Mouse (Mus musculus) midbrain, postnatal 0 days (tissue): ENCODE measurements around the gene Ciart. TPM values are rescaled to one million over a fixed set of nuclear protein-coding genes. Genes with fewer than 3 reads are reported as not detected.
"Not testable (repeated sequence)": the region's sequence is repeated elsewhere in the genome, so short reads cannot be mapped to it uniquely, and the experiment has no call there.

ENCODE experiments used
- ATAC-seq: fragments of 200-750 bp; cut with Nextera tagmentation; 2 replicates; pipeline ENCODE4 v1.8.0; 2017; ENCODE audit warnings: moderate number of reproducible peaks, mild to moderate bottlenecking, moderate TSS enrichment, moderate library complexity; ENCODE audit not compliant: low FRiP score
- DNase-seq: peaks from one replicate; pipeline ENCODE4 v3.0.0-alpha.2; 2015; ENCODE audit warnings: low spot score
- H3K27ac ChIP-seq: fragments of 300-500 bp; sonication (generic); 2 replicates; pipeline ENCODE4 v1.5.1; 2014; ENCODE audit warnings: low read depth, mild to moderate bottlenecking, low read length, mixed read lengths
- H3K27me3 ChIP-seq: fragments of 300-500 bp; sonication (generic); 2 replicates; pipeline ENCODE4 v1.6.1; 2014; ENCODE audit warnings: low read length, control low read depth, mixed read lengths; ENCODE audit not compliant: insufficient read depth
- H3K36me3 ChIP-seq: fragments of 300-500 bp; sonication (generic); 2 replicates; pipeline ENCODE4 v1.6.1; 2014; ENCODE audit warnings: low read length, control low read depth, mixed read lengths; ENCODE audit not compliant: insufficient read depth
- H3K4me1 ChIP-seq: fragments of 300-500 bp; sonication (generic); 2 replicates; pipeline ENCODE4 v1.6.1; 2014; ENCODE audit warnings: mild to moderate bottlenecking, control low read depth, antibody characterized with exemption, low read length, mixed read lengths; ENCODE audit not compliant: insufficient read depth
- H3K4me2 ChIP-seq: fragments of 300-500 bp; sonication (generic); 2 replicates; pipeline ENCODE4 v1.6.1; 2014; ENCODE audit warnings: low read depth, mild to moderate bottlenecking, low read length, mixed read lengths; ENCODE audit not compliant: poor library complexity, severe bottlenecking
- H3K4me3 ChIP-seq: fragments of 300-500 bp; sonication (generic); 2 replicates; pipeline ENCODE4 v1.5.1; 2014; ENCODE audit warnings: low read depth, mild to moderate bottlenecking, low read length, moderate library complexity
- H3K9ac ChIP-seq: fragments of 300-500 bp; sonication (generic); replicated peaks from 2 replicates; pipeline ENCODE4 v1.6.1; 2014; ENCODE audit warnings: mild to moderate bottlenecking, low read length, moderate library complexity, mixed read lengths; ENCODE audit not compliant: poor library complexity, severe bottlenecking
- H3K9me3 ChIP-seq: fragments of 300-500 bp; sonication (generic); 2 replicates; pipeline ENCODE4 v1.6.1; 2016; ENCODE audit warnings: low read length, control low read depth
- CTCF ChIP-seq: IDR thresholded peaks from 2 replicates; pipeline ENCODE4 v1.5.1; 2016; ENCODE audit warnings: antibody characterized with exemption, mild to moderate bottlenecking
- WGBS: fragments of 180-500 bp; shearing (Covaris S2); extraction: QIAGEN DNeasy Blood & Tissue Kit; methylation state at CpG from one replicate; pipeline ENCODE4 v1.1.7; 2014; 5-methylcytosine and 5-hydroxymethylcytosine counted together
- polyA plus RNA-seq: library from polyadenylated mRNA; unstranded; fragments of >200 nt; fragmentation: Nextera tagmentation; extraction: Ambion mirVana; gene quantifications from 2 replicates; pipeline ENCODE4 v1.2.1, GENCODE M21; 2015
- total RNA-seq: library from RNA; depleted of rRNA; stranded (reverse); fragments of >200 nt; gene quantifications from 2 replicates; pipeline ENCODE4 v1.2.3, GENCODE M21; 2014

Gene Ciart
- total and polyA plus RNA-seq, 2 experiments from 2014 or later: 5.2 to 12.6 TPM

DNA sequence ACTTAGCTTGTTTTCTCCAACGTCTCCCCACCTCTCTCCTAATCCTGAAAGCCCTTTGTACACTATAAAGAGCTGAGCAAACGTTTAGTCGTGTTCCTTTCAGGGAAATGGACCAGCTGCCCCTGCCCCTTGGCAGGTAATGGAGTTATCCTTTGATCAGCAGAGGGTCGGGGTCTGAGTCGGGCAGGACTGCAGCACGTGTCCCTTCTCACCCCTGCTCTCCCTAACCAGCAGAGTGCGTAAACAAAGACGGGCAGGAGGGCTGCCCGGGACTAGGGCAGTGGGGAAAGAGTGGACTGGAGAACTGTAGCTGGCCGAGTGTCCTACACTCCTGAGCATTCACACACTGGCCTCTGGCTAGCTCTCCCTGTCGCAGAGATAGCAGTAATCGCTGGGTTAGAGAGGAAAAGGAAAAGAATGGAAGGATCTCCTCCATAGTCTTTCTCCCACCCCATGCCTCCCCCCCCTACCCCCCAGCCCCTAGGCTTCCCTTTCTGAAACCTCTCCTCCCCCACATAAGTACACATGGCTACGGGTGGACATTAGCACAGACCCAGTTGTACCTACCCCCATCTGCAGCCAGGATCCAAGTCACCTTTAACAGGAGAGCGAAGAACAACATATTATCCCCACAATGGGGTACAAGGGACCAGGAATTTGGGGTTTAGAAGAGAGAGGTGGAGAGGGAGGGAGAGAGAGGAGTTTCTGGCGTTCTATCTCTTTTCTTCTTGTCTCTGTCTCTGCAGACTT is 21.9 kb upstream of the Ciart start:
- no peak for TF ChIP-seq CTCF
- H3K9me3 ChIP-seq: no peaks in the 10 kb centered on the region
- H3K27me3 ChIP-seq: peaks cover 27% of the 10 kb centered on the region
- ATAC-seq (no peak), DNase-seq (no peak)
- peak overlapping the region; percentile 1; the same call in 1 of the 2 replicates for H3K4me3 ChIP-seq
- no peak overlapping the region for H3K9ac ChIP-seq
- no peaks in the 10 kb centered on the region for H3K36me3 ChIP-seq
- no peak overlapping the region for H3K27ac ChIP-seq
- 3% methylated on average over 15 of the region's 15 CpGs for WGBS
- H3K4me1 ChIP-seq: peaks cover 8% of the 10 kb centered on the region; the same call in 1 of the 2 replicates
- H3K4me2 ChIP-seq: peak overlapping the region; percentile 42; the same call in 1 of the 2 replicates

- no peak for DNase-seq
Observed at GRCm38 (mm10) chr3:95902643-95903042, 20.6 kb upstream of the Ciart start.

GRCm38 (mm10) chr3:95902373-95902625 is 20.2 kb upstream of the Ciart start:
- Histone ChIP-seq H3K9ac (no peak overlapping the region), H3K27me3 (peaks cover 23% of the 10 kb centered on the region), H3K36me3 (no peaks in the 10 kb centered on the region), H3K9me3 (no peaks in the 10 kb centered on the region), H3K4me1 (peaks cover 8% of the 10 kb centered on the region; the same call in 1 of the 2 replicates), H3K4me2 (no peak overlapping the region), H3K4me3 (no peak overlapping the region), H3K27ac (no peak overlapping the region)
- DNase-seq (no peak), ATAC-seq (no peak)
- TF ChIP-seq CTCF: no peak

More at GRCm38 (mm10) chr3:95902643-95903042, 20.6 kb upstream of the Ciart start:
- 31% methylated on average over 6 of the region's 6 CpGs for WGBS
- no peak overlapping the region for H3K4me2 ChIP-seq
- H3K4me1 ChIP-seq: peaks cover 8% of the 10 kb centered on the region; the same call in 1 of the 2 replicates
- no peak overlapping the region for H3K9ac ChIP-seq
- no peak overlapping the region for H3K27ac ChIP-seq
- no peak overlapping the region for H3K4me3 ChIP-seq
- 0 out of 2 replicates have a peak, but pooled peaks have one; percentile 42 for ATAC-seq
- H3K9me3 ChIP-seq: no peaks in the 10 kb centered on the region
- no peaks in the 10 kb centered on the region for H3K36me3 ChIP-seq
- no peak for TF ChIP-seq CTCF
- peaks cover 27% of the 10 kb centered on the region for H3K27me3 ChIP-seq

- TF ChIP-seq CTCF: no peak
- Histone ChIP-seq H3K27ac (no peak overlapping the region), H3K4me3 (no peak overlapping the region), H3K4me1 (peaks cover 8% of the 10 kb centered on the region; the same call in 1 of the 2 replicates), H3K9me3 (no peaks in the 10 kb centered on the region), H3K36me3 (no peaks in the 10 kb centered on the region), H3K4me2 (no peak overlapping the region), H3K9ac (no peak overlapping the region), H3K27me3 (peaks cover 19% of the 10 kb centered on the region)
- DNase-seq: no peak
- 68% methylated on average over 9 of the region's 9 CpGs for WGBS
- no peak for ATAC-seq
Observed at GRCm38 (mm10) chr3:95901616-95902372, 19.7 kb upstream of the Ciart start.

DNA sequence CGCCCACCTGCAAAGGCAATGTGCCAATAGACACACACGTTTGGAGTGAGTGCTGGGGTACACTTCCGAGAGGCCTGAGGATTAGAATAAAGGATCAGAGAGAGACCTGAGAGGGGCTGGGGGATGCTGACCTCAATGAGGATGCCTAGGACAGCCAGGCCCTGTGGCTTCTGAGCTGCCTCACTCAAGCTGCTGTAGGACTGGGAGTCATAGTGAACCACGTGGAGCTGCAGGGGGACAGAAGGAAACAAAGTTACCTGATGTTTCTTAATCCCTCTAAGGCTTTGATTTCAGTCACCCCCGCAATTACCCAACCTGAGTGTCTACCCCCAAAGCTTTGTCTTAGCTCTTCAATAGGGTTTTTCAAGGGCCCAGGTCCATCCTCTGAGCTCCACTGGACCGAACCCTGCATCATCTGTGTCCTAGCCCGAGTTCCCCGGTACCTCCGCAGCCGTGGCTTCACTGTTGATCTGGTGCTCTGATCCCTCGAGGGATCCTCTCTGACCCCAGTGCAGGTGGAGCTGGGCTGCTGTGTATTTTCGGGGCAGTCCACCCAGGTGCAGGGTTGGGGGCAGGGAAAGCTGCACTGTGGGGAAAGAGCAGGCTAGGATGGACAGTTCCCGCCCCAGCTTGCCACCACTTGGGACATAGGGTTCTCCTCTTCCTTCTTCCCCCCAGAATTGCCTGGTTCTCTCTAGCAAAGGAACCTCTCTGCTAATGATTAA is 17.9 kb upstream of the Ciart start:
- WGBS: 78% methylated on average over 13 of the region's 13 CpGs
- peaks cover 12% of the 10 kb centered on the region for H3K27me3 ChIP-seq
- H3K9ac ChIP-seq: no peak overlapping the region

DNA sequence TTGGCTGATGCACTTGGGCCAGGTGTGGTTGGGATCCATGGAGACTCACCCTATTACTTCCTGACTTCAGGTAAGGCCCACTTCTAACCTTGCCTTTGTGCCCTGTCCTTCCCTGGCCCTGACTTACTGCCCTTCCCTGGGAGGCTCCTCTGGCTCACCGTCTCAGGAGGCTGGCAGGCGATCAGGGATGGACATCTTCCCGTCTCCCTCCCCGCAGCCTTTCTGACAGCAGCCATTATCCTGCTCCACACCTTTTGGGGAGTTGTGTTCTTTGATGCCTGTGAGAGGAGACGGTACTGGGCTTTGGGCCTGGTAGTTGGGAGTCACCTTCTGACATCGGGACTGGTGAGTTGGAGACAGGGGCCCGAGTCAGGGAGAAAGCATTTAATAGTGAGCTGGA is 13.4 kb upstream of the Ciart start:
- not testable (repeated sequence) for H3K9me3 ChIP-seq, H3K36me3 ChIP-seq, H3K4me2 ChIP-seq, H3K4me3 ChIP-seq, DNase-seq, H3K9ac ChIP-seq, H3K4me1 ChIP-seq, H3K27me3 ChIP-seq, ATAC-seq, H3K27ac ChIP-seq
- WGBS: 92% methylated on average over 7 of the region's 7 CpGs

More for the DNA sequence above, 17.9 kb upstream of the Ciart start:
- Histone ChIP-seq H3K4me3 (no peak overlapping the region), H3K27ac (no peak overlapping the region), H3K36me3 (no peaks in the 10 kb centered on the region), H3K4me1 (peaks cover 8% of the 10 kb centered on the region; the same call in 1 of the 2 replicates), H3K4me2 (no peak overlapping the region), H3K9me3 (no peaks in the 10 kb centered on the region)
- no peak for ATAC-seq
- DNase-seq: no peak
- TF ChIP-seq CTCF: no peak
